Mouse (Mus musculus) effector memory CD4-positive, alpha-beta T cell, adult 7 months (primary cell): ENCODE data around the gene B3gntl1. TPM values are rescaled to one million over a fixed set of nuclear protein-coding genes. Genes with fewer than 3 reads are reported as not detected.

Experiments used
- polyA plus RNA-seq: library from polyadenylated mRNA; unstranded; fragments of 100-300 nt; shearing (Covaris generic); gene quantifications from one replicate; pipeline ENCODE4 v1.2.1, GENCODE M21; 2017

The B3gntl1 gene
- polyA plus RNA-seq = 8.0 TPM

GRCm38 (mm10) chr11:121672990-121673572 lies at the start of gene B3gntl1:
TSS of gene B3gntl1 (minus strand) at chr11:121673153.

GRCm38 (mm10) chr11:121701244-121701643 lies 28.3 kb upstream of the B3gntl1 start, which contains the start of gene Metrnl:
TSS of gene Metrnl (plus strand) at chr11:121701544.

Other genes starting within 250 kb of the B3gntl1 start
- gene Fn3k, start 238.2 kb downstream of the B3gntl1 start, polyA plus RNA-seq = not detected
- gene Tbcd, start 221.2 kb downstream of the B3gntl1 start, polyA plus RNA-seq = 33.7 TPM
- gene Zfp750, start 153.8 kb downstream of the B3gntl1 start, polyA plus RNA-seq = 0.27 TPM
- 22.9 TPM for gene Metrnl, start 28.4 kb upstream of the B3gntl1 start, polyA plus RNA-seq
- gene Ptchd3, start 157.1 kb upstream of the B3gntl1 start, polyA plus RNA-seq = not detected